Mouse (Mus musculus) megakaryocyte, adult 5-6 weeks (primary cell): ENCODE results near the gene St3gal3. TPM values are rescaled to one million over a fixed set of nuclear protein-coding genes. Genes with fewer than 3 reads are reported as not detected.

Source experiments
- ATAC-seq: 2 replicates; pipeline ENCODE4 v1.8.0; 2016; ENCODE audit warnings: mild to moderate bottlenecking, inconsistent platforms; ENCODE audit not compliant: poor library complexity, severe bottlenecking
- total RNA-seq, 2 experiments: library from RNA; stranded (forward) in 1 of 2; stranded (reverse) in 1 of 2; fragments of 153-499, 151-499 nt in 1 of 2; fragments of 221-1000, 200-1000 nt in 1 of 2; gene quantifications; 2 replicates each; pipeline versions ENCODE4 v1.2.3 to v1.2.4; 2015 to 2017

Gene St3gal3
- 5.3 and 7.3 TPM in 2 replicates for total RNA-seq (2015)
- 6.6 and 7.2 TPM in 2 replicates for total RNA-seq (2017)

DNA sequence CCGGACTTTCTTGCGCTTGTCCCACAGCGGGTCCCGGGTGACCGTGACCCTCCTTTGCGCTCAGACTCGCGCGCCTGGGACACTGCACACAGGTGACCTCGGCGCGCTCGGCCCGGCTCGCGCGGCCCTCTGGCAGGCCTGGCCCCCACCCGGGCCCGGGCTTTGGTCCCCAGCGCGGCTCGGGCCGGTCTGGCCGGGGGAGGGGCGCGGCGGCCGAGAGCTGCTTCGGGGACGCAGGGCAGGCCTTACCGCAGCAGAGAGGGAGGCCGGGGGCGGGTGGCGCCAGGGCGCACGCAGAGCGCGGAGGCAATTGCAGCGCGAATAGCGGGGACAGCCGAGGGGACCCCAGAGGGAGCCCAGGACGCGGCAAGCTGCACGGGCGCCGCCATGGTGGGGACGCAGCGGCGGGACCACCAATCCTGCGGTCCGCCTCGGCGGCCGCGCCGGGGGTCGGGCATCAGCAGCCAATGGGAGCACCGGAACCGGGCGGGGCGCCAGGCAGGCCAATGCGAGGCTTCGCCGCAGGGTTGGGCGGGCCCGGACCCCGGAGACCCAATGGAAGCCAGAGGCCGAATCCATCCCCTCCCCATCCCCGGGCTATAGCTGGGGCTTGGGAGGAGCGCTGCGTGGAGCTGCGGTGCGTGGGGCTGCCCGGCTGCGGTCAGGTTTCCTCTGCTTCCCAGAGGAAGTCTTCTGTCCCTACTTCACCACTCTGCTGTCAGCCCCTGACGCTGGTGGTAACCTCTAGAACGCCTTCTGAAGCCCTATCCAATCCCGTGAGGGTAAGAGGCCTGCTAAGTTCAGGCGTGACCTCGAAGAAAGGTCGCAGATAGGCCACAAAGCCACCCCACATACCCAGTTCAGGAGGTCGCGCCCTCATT, at the start of gene St3gal3:
St3gal3 (minus strand) TSS at position 430 of the 881 bp plus-strand sequence.
- ATAC-seq = peak; percentile 96

DNA sequence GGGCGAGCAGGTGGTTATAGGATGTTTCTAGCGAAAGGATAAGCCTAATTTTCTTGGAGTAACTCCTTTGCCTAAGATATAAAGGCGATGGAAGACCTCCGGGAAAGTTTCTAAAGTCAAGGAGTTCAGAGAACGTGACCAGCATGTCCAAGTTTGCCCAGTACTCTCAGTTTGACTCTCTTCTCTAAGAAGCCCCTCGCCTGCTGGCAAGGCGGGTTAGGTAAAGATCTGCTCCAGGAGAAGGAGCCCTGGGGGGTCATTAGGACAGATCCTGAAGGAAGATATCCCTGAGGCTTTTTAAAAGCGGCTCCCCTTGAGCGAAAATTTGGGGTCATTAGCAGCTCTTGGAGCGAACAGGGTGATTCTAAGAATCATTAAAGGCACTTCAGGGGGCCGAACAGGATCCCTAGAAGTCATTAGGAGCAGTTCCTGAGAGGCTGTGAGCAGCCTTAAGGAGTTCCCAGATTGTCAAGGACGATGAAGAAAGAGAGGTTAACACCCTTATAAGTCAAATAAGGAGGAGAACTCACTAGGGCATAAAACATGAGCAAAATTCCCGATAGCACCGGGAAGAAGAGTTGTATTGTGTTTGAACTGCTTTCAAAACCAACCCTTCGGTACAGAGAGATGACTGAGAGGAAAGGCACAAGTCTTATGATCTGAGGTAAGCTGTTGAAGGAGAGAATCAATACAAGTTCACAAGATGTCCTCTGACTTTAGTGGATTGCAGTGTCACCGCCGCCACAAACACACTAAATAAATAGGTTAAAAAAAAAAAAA, 45.8 kb upstream of the St3gal3 start:
- ATAC-seq = peak; percentile 1; the same call in 1 of the 2 replicates

DNA sequence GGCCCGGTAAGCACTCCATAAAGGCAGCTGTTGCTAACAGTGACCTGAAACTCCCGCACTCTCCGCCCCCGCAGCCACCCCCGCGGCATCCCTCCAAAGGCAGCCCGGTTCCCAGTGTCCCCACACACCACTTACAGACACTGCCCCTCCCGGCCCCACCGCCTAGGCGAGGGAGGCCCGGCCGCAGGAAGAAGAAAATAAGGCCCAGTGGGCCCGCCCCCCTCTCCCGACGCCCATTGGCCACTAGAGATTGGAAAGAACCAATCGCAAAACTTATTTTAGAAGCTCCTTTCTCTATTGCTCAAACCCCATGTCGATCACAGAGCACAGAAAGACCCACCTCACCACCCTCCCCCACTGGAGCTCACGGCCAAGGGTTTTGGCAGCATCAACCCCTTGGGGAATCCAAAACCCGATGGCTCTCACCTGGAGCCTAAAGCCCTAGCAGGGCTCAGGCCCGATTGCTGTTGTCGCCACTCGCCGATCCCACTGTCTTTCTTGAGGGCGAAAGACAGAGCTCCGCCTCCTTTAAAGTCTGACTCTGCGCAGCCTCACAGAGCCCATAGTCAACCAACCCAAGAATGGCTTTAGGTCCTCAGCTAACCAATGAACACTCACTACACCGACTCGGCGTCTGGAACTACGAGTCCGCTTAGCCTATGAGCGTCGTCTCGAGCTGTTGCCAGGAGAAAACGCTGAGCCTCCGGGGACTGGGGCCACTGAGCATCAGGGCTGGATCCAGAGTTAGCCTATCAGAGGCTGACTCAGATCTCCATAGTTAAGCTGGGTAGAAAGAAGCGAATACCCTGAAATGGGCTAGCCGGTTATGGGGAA, 45.0 kb upstream of the St3gal3 start, which contains the start of gene Kdm4a:
Kdm4a (minus strand) TSS at position 577 of the 834 bp plus-strand sequence.
- peak; percentile 91 for ATAC-seq

DNA sequence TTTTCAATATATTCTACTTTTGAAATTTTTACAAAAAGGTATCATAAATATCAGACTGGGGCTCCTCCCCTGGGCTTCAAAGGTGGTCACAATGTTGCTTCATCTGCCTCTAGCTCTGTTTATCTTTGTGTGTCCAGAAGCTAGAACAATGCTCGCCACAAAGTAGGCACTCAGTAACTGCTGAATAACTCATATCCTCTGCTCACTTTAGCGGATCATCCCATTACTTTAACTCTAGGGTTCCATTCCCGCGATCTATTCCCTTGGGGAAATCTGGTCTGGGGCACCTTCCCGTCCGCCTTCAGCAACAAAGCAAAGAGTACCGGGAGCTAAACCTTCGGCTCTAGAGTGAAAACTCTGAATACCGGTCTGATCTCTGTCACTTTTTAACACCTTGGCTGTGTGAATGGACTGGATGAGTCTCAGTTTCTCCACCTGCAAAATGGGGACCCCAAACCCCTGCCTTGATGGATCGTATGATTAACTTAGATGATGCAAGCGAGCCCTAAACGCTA, 44.3 kb upstream of the St3gal3 start:
- ATAC-seq = no peak

DNA sequence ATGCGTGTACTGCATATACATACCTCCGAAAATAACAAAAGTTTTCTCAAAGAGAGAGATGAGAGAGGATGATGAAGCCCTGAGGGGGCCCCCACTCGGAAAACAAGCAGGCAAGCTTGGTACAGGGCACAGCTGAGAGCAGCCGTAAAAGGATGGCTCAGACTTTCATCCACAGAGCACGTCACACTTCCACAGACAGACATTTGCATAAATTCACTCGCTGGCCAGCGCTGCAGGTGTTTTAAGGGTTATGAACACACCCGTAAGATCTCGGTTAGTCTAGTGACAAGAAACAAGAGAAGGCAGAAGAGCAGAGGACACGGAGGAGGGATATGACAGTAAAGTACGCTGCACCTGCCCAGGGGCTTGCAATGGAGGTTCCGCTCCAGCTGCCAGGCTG, 37.7 kb upstream of the St3gal3 start:
- no peak for ATAC-seq

DNA sequence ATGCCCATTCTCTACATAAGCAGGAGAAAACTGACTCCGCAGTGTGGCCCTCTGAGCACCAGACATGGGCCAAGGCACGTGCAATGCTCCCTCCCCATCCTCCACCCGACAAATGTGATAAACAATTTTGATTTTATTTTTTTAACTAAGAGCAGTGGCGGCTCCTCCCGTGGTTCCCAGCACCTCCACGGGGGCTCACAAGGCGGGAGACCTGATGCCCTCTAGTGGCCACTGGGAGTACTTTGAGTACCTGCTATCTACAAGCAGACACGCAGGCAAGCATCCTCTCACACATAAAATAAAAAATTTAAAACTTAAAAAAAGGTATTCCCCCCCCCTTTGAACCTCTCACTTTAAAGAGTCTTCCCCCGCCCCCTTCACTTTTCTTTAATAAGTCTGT, 36.3 kb upstream of the St3gal3 start:
- peak; percentile 54 for ATAC-seq

DNA sequence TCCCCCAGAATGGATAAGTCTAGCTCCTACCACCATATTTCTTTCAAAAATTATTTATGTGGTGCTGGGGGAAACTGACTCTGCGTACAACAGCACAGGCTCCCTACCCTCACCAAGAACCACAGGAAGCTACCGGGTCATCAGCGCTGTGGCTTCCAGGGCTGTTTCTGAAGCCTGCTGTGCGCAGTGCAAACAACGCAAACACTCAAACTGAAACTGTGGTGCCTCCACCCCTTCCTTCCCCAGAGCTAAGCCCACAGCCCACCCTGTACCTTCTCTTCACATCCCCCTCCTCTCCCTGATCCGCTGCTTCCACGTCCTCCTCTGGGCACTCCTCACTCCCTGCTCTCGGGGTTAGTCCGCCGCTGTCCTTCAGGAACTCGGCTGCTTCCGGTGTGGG, 27.4 kb upstream of the St3gal3 start:
- no peak for ATAC-seq

DNA sequence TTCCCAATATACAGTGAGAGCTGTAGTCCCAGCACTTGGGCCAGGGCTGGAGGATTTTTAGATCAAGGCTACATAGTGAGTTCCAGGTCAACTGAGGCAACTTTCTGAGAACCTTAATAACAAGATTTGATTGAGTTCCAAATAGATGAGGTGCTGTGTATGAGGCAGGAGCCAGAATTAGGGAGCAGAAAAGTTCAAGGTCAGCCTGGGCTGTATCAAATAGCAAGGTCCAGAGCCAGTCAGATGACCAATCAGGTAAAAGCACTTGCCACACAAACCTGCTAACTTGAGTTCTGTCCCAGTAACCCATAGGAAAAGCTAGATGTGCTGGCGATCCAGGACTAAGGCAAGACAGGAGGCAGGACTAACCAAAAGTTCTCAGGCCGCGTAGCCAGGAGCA, 23.0 kb upstream of the St3gal3 start:
- ATAC-seq = no peak

DNA sequence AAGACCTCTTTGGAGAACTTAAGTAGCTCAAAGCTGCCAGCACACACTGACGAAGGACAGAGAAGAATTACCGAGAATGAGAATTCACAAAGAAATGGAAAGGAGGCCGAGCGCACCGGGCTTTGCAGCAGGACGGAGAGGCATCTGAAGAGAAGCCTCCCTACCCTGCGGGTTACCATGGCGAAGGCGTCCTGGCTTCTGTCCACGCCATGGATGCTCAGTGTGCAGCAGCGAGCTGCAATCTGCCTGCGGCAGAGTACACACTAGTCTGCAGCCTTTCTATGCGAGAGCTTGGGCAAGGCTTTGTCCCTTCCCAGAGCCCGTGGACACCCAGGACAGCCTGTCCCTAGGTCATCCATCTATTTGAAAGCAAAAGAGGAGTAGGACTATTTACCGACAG, 21.8 kb upstream of the St3gal3 start:
- no peak for ATAC-seq

DNA sequence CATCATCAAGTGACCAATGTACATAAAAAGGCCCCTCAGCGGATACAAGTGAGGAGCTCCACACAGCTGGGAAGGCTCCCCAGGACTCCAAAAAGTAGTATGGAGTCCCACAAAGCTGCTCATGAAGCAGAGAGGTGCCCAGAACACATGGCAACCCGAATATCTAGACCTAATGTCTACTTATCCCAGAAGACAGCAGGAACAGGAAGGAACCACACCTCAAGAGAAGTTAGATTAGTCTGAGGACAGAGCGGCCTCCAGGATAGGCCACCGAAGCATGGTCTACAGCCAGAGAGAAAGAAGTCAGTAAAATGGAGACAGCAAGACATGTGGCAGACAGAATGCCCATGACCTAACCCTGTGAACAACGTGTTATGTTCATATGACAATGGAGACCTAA, 20.2 kb upstream of the St3gal3 start:
- no peak for ATAC-seq

DNA sequence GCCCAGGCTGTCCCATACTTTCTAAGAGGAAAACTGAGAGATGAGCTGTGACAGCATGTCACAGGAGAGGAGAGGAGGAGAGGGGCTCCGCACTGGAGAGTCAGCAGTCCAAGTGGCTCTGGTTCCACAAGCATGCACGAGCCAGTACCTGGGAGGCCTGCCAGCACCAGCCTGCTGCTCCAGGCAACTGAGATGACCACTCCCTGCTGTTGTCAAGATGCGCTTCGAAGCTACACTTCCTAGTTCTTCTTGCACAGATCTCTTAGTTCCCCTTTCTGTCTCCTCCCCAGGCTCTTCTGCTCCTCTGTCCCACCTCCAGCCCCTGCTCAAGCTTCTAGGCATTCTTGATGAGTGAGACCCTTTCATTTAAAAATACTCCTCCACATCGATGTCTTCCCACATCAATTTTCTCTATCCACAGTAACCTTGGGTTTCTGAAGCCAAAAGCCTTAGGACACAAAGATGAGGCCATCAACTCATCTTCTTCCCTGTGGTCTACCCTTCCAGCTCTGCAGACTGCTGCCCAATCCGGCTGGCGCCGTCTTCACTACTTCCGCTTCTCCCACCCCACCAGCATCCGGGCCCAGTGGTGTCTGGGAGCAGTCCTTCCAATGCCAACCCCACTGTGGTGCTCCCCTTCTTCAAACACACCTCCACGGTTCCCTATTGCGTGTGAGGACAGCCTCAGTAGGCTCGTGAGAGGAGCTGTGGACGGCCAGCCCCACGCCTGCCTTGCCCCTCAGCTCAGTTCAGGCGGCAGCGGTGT, 17.5 kb upstream of the St3gal3 start:
- peak; percentile 96 for ATAC-seq

DNA sequence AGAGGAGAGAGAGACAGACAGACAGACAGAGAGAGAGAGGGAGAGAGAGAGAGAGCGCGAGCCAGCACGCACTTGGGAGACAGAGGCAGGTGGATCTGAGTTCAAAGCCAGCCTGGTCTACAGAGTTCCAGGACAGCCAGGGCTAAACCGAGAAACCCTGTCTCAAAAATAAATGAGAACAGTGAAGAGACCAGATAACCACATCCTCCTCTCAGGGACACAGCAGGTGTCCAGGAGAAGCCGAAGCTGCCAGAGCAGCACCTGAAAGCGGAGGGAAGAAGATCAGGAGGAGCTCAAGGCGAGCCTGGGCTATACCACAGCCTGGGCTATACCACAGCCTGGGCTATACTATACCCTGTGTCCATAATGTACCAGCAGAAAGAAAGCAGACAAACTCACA, 16.1 kb upstream of the St3gal3 start:
- ATAC-seq = no peak

DNA sequence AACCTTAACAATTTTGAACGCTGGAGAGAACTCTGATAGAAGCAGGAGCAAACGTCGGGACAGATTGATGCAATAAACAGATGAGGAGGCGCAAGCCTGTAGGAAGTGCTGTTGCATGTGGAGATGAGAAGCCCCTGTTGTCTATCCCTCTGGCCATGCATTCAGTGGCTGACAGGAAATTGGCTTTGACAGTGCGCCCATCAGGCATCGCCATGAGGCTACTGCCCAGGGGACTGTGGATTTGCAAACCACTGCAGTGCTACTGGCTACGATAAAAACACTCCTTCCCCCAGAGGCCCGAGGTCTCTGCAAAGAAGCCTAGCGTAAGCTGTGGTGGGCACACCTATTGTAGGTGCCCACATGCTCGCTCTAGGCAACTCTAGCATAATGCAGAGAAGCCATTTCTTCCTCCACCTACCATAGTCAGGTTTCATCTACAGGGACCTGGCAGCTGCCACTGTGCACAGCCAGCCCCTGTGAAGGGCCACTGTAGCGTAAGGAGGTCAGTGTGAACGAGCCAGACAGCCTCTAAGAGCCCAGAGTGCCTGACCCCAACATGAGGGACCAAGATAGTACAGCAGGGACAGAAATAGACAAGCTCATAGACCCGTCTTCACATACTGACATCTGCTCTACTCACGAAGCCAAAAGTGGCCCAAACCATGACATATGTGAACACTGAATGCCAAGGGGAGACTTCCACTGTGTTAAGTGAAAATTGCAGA, 15.4 kb upstream of the St3gal3 start:
- no peak for ATAC-seq

DNA sequence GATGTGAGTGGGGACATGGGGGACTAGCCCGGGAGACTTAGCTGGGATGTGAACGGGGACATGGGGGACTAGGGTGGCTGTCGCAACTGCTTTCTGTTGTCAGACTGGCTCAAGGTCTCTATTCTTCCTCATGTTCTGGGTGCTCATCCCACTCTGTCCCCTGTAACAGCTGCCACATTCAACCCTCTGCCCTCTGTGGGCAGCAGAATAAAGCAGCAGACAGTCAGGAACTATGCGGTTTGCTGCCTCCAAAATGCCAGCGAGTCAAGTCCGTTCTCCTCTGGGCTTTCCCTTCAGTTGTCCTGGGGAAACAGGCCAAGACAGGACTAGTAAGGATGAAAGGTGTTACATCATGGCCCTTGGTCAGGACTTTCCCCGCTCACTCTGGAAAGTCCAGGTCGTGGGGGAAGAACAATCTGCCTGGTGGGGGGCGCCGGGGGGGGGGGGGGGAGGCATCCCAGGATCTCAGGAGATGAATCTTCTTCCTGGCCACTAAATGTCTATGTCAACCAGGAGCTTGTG, 14.4 kb upstream of the St3gal3 start:
- no peak for ATAC-seq

DNA sequence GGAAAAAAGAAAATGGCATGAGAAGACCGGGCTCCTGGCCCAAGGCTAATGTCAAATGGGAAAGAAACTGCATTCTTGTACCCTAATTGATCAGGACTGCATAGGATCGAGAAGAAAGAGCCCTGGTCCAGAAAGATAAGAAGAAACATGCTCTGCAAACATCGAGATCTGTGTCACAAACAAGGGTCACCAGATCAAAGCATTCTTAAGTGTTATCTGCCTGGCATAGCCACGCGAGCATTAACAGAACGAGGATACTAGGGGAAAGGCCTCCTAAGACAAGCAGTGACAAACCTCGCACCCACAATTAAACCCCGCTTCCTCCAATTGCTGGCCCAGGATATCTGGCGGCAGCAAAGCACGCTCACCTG, 13.6 kb upstream of the St3gal3 start:
- ATAC-seq = no peak

DNA sequence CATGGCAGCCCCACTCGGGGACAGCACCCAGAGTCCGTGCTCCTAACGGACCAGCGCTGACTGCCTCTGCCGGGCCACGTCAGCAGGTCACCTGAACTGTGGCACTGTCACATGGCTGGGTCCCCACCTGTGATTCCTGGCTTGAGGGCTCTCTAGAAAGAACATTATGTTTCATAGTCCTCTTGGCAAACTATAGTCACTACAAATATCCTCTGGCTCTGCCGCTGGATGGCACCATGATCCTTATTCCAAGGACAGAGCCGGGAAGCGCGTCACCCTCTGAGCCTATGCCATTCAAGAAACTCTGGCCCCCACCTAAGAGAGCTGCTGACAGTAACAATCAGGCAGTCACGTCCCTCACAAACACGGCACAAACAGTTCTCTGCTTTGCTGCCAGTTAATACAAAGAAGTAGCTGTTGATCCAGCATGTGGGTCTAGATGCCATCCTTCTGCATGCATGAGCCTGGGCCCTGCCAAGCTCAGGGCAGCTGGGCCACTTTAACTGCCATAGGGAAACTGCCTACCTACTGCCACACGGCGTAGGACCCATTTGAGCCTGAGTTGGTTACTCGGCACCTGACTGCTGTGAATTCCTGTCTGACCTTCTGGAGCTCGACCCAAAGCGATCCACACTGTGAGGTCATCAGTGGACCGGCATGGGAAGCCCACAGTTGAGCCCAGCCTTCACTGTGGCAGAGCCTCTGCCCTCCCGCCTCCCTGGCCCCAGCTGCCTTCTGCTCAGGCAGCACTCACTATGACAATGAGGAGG, 13.0 kb upstream of the St3gal3 start:
- ATAC-seq = no peak

DNA sequence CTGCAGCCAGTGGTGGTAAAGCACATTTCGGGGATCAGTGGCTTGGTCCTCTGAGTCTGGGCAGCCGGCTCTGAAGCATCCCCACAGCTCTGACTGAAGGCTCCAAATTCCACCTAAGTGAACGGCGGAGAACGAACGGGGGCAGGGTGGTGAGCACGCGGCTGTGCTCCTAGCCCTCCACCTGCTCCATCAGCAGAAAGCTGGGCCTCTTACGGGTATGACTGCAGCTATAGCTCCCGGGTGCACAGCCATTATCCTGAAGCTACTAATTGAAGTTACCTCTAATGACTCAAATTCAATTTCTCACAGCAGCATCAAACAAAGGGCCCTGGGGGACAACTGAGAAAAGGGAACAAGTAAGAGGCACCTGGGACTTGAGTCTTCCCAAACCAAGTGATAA, 12.4 kb upstream of the St3gal3 start:
- no peak for ATAC-seq

DNA sequence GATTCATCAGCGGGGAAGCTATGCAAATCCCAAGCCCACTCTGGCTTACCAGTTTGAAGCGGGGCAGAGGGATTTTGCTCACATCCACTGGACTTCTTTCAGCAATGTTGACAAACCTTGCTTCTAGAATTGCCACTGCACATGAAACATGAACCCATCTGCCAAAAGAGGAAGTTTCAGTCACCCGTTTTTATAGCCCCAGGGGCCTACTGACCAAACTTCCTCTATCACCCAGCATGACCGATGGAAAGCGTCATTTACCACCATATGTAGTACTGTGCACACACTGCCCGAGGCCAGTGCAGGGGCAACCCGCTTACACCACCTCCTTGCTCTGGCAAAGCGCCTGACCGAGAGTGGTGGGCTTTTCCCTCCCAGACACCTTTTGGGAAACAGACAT, 9.6 kb upstream of the St3gal3 start:
- peak; percentile 97 for ATAC-seq
